Mouse (Mus musculus) hindbrain, embryonic 11.5 days (tissue): Measurements from ENCODE around the gene Ugcg. TPM values are rescaled to one million over a fixed set of nuclear protein-coding genes. Genes with fewer than 3 reads are reported as not detected.

Source experiments
- ATAC-seq: fragments of 200-750 bp; cut with Nextera tagmentation; 2 replicates; pipeline ENCODE4 v1.8.0; 2017; ENCODE audit warnings: mild to moderate bottlenecking, moderate TSS enrichment, moderate library complexity; ENCODE audit not compliant: low FRiP score
- DNase-seq: peaks from one replicate; pipeline ENCODE4 v3.0.0-alpha.2; 2015; ENCODE audit warnings: low spot score
- H3K27ac ChIP-seq: fragments of 300-500 bp; sonication (generic); 2 replicates; pipeline ENCODE4 v1.5.1; 2014; ENCODE audit warnings: mild to moderate bottlenecking, low read depth, low read length
- H3K27me3 ChIP-seq: fragments of 300-500 bp; sonication (generic); 2 replicates; pipeline ENCODE4 v1.6.1; 2014; ENCODE audit warnings: mild to moderate bottlenecking, low read length, moderate library complexity, mixed read lengths; ENCODE audit not compliant: control insufficient read depth, insufficient read depth
- H3K36me3 ChIP-seq: fragments of 300-500 bp; sonication (generic); 2 replicates; pipeline ENCODE4 v1.6.1; 2014; ENCODE audit warnings: mild to moderate bottlenecking, low read length, moderate library complexity, mixed read lengths; ENCODE audit not compliant: control insufficient read depth, insufficient read depth
- H3K4me1 ChIP-seq: fragments of 300-500 bp; sonication (generic); replicated peaks from 2 replicates; pipeline ENCODE4 v1.6.1; 2014; ENCODE audit warnings: low read length, mixed read lengths; ENCODE audit not compliant: control insufficient read depth, insufficient read depth
- H3K4me2 ChIP-seq: fragments of 300-500 bp; sonication (generic); replicated peaks from 2 replicates; pipeline ENCODE4 v1.6.1; 2014; ENCODE audit warnings: mild to moderate bottlenecking, low read depth, low read length
- H3K4me3 ChIP-seq: fragments of 300-500 bp; sonication (generic); 2 replicates; pipeline ENCODE4 v1.5.1; 2014; ENCODE audit warnings: low read depth, low read length
- H3K9ac ChIP-seq: fragments of 300-500 bp; sonication (generic); 2 replicates; pipeline ENCODE4 v1.6.1; 2014; ENCODE audit warnings: low read depth, low read length
- H3K9me3 ChIP-seq: fragments of 300-500 bp; sonication (generic); 2 replicates; pipeline ENCODE4 v1.6.1; 2016; ENCODE audit warnings: low read length; ENCODE audit not compliant: control insufficient read depth
- WGBS: fragments of 180-500 bp; shearing (Covaris S2); extraction: QIAGEN DNeasy Blood & Tissue Kit; methylation state at CpG from one replicate; pipeline ENCODE4 v1.1.7; 2014; 5-methylcytosine and 5-hydroxymethylcytosine counted together
- polyA plus RNA-seq: library from polyadenylated mRNA; unstranded; fragments of >200 nt; fragmentation: Nextera tagmentation; extraction: Ambion mirVana; gene quantifications from 2 replicates; pipeline ENCODE4 v1.2.1, GENCODE M21; 2014

The Ugcg gene
- polyA plus RNA-seq, result 15.0 and 19.7 TPM in 2 replicates

DNA sequence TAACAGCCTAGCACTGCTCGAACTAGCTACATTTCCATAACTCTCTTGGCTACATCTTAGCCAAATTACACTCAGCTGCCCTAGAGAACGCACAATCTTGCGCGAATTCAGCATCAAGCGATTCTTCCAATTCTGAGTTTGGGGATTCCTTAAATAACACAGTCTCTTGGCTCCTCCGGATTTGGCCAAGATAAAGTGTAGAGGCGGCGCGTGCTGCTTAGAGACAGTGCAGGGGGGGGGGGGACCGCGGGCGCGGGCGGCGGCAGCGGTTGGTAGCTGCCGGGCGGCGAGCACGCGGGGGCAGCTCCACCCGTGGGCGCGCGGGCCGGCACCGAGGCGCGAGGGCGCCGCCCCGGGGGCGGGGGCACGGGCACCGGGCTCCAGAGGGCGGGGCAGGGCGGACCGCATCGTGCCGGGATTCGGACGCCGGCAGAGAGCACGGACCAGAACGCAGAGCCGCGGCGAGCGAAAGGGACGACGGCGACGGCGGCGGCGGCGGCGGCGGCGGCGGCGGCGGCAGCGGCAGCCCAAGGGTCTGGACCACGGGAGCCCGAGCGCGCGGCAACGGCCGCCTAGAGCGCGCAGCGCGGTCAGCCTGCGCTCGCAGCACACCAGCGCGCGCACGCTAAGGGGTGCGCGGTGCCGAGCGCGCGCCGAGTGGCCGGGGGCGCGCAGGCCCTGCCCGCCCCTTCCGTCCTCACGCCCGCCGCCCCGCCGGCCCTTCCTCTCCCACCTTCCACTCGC, at the start of gene Ugcg:
Gene Ugcg, plus strand, starts transcription at position 456 of the 744 bp plus-strand sequence.
- Histone ChIP-seq H3K4me2 (peak within 1 kb of the TSS; percentile 50), H3K4me1 (no peaks in the 10 kb centered on the region), H3K9ac (peak within 1 kb of the TSS; percentile 95), H3K36me3 (no peaks in the 10 kb centered on the region), H3K4me3 (peak within 1 kb of the TSS; percentile 78), H3K27me3 (no peaks in the 10 kb centered on the region), H3K9me3 (no peaks in the 10 kb centered on the region), H3K27ac (peak within 1 kb of the TSS; percentile 85)
- ATAC-seq (peak; percentile 91), DNase-seq (peak; percentile 92)
- WGBS, result under 1% methylated on average over 58 of the region's 99 CpGs

DNA sequence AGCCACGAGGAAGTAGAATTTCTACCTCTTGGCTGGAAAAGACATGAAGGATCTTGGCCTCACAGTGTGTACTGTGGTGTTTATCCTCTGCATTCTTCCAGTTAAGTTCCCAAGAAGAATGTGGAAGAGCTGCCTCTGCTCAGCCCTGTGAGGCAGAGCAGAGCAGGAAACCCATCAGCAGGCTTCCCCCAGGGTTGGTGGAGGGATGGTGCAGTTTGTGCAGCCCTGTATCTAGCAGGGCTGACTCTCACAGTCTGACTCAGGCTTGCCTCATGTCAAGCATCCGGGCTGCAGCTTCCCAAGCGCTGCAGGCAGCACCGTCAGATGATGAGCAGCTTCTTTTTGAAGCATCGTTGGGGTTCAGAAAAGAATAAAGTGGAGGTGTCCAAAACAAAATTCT, 40.0 kb upstream of the Ugcg start:
- Histone ChIP-seq H3K27ac (no peak overlapping the region), H3K4me3 (no peak overlapping the region), H3K4me2 (no peak overlapping the region), H3K9me3 (no peaks in the 10 kb centered on the region), H3K9ac (no peak overlapping the region), H3K27me3 (no peaks in the 10 kb centered on the region), H3K36me3 (no peaks in the 10 kb centered on the region), H3K4me1 (no peaks in the 10 kb centered on the region)
- ATAC-seq (no peak), DNase-seq (no peak)
- 88% methylated on average over 5 of the region's 5 CpGs for WGBS

DNA sequence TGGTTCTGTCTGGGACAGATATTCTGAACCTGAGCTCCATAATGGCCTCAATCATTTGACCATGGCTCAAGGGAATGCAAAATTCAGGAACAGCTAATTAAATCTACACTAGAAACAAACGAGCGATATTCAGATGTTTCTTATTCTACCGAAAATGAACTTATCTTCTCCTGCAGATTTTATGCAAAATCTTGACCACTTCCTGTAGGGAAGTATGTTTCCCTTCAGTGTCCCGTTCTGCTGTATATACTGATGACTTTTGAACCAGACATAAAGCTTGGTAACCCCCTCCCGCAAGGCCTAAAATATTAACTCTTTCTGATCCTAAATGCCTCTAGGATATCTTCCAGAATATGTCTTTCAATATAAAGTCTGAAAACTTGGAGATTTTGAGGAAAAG, 38.1 kb upstream of the Ugcg start:
- Histone ChIP-seq H3K4me2 (no peak overlapping the region), H3K27ac (no peak overlapping the region), H3K9ac (no peak overlapping the region), H3K4me3 (no peak overlapping the region), H3K9me3 (no peaks in the 10 kb centered on the region), H3K27me3 (no peaks in the 10 kb centered on the region), H3K36me3 (no peaks in the 10 kb centered on the region), H3K4me1 (no peaks in the 10 kb centered on the region)
- ATAC-seq, result no peak
- 83% methylated on average over 5 of the region's 5 CpGs for WGBS
- DNase-seq, result no peak

DNA sequence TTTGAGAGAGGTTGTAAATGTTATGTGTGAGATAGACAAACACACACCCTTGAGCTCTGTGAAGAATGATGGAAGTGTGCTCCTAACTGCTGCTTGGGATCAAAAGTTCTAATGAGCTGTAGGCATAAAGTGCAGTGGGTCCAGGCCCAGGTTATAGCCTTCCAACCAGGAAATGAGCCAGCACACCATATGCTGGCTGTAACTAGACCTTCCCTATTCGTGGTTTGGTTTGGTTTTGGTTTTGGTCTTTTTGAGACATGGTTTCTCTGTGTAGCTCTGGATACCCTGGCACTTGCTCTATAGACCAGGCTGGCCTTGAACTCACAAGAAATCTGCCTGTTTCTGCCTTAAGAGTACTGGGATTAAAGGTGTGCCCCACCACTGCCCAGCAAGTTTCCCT, 37.1 kb upstream of the Ugcg start:
- WGBS, result 61% methylated on average over 1 of the region's 1 CpGs
- Histone ChIP-seq H3K4me1 (no peaks in the 10 kb centered on the region), H3K36me3 (no peaks in the 10 kb centered on the region), H3K4me2 (no peak overlapping the region), H3K27ac (no peak overlapping the region), H3K9me3 (no peaks in the 10 kb centered on the region), H3K9ac (no peak overlapping the region), H3K4me3 (no peak overlapping the region), H3K27me3 (no peaks in the 10 kb centered on the region)
- ATAC-seq (no peak), DNase-seq (no peak)

DNA sequence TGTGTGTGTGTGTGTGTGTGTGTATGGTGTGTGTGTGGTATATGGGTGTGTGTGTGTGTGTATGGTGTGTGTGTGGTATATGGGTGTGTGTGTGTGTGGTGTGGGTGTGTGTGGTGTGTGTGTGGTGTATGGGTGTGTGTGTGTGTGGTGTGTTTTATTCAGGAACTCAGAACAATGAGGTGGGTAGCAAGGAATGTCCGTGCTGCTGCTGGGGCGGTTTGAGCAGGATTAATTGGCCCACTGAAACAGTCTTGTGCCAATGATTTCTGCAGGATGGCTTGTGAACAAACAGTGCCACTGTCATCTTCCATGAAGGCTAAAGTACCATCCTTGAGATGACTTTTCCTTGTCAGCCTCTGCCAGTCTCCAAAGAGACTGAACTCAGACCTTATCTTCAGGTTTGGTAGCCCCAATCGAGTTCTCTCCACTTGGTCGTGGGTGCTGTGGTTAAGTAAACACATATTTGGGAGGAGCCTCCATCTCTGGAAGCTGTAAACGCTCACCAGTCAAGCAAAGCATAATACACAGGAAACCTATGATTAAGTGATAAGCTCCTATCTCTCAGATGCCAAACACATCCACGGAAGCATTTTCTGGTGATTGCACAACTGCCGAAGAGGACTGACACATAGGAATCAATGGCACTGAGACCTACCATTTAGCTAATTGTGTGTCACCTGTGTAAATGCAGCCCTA, 32.0 kb upstream of the Ugcg start:
- no peak overlapping the region for H3K9ac ChIP-seq
- DNase-seq (no peak), ATAC-seq (no peak)
- no peak overlapping the region for H3K27ac ChIP-seq
- 78% methylated on average over 7 of the region's 7 CpGs for WGBS
- H3K4me1 ChIP-seq, result no peaks in the 10 kb centered on the region
- no peaks in the 10 kb centered on the region for H3K36me3 ChIP-seq
- H3K27me3 ChIP-seq, result no peaks in the 10 kb centered on the region
- H3K4me2 ChIP-seq, result no peak overlapping the region
- no peaks in the 10 kb centered on the region for H3K9me3 ChIP-seq
- H3K4me3 ChIP-seq, result no peak overlapping the region

DNA sequence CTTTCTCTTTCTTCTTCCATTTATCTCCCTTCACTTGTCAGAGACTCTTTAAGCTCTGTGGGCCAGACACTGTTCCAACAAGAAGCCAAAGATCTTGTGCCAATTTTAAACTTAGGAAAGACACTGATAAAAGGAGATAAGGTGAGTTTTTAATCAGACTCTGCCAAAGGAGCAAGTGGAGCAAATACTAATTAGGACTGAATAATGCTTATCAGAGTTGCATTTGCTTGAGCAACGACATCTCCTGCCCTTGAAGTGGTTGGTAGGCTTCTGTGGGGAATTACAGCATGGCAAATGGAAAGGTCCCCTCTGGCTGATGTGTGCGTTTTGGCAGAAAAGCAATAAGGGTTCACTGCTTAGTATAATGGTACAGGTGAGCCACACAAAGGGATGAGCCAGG, 31.4 kb upstream of the Ugcg start:
- H3K27me3 ChIP-seq, result no peaks in the 10 kb centered on the region
- no peaks in the 10 kb centered on the region for H3K9me3 ChIP-seq
- H3K27ac ChIP-seq, result no peak overlapping the region
- H3K36me3 ChIP-seq, result no peaks in the 10 kb centered on the region
- ATAC-seq (no peak), DNase-seq (no peak)
- WGBS, result 82% methylated on average over 2 of the region's 2 CpGs
- no peaks in the 10 kb centered on the region for H3K4me1 ChIP-seq
- H3K4me2 ChIP-seq, result no peak overlapping the region
- H3K4me3 ChIP-seq, result no peak overlapping the region
- no peak overlapping the region for H3K9ac ChIP-seq

DNA sequence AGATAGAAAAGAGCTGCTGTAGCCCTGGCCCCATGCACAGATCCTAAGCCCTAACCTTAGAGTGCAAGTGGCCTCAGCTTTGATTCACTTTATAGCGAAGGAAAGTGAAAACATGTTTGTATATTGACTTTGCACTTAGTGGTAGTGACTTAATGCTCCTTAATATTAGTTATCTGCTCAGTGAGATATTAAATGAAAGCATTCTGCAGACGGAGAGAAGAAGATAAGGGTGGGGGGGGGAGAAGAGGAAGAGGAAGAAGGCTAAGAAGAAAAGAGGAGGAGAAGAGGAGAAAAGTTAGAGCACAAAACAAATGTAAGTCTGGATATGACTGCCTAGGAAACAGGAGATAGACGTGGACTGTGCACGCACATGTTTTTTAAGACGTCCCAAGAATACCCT, 28.8 kb upstream of the Ugcg start:
- Histone ChIP-seq H3K27ac (no peak overlapping the region), H3K9ac (no peak overlapping the region), H3K4me1 (no peaks in the 10 kb centered on the region), H3K36me3 (no peaks in the 10 kb centered on the region), H3K4me2 (no peak overlapping the region), H3K9me3 (no peaks in the 10 kb centered on the region), H3K27me3 (no peaks in the 10 kb centered on the region), H3K4me3 (no peak overlapping the region)
- WGBS, result 90% methylated on average over 5 of the region's 5 CpGs
- DNase-seq (no peak), ATAC-seq (no peak)

DNA sequence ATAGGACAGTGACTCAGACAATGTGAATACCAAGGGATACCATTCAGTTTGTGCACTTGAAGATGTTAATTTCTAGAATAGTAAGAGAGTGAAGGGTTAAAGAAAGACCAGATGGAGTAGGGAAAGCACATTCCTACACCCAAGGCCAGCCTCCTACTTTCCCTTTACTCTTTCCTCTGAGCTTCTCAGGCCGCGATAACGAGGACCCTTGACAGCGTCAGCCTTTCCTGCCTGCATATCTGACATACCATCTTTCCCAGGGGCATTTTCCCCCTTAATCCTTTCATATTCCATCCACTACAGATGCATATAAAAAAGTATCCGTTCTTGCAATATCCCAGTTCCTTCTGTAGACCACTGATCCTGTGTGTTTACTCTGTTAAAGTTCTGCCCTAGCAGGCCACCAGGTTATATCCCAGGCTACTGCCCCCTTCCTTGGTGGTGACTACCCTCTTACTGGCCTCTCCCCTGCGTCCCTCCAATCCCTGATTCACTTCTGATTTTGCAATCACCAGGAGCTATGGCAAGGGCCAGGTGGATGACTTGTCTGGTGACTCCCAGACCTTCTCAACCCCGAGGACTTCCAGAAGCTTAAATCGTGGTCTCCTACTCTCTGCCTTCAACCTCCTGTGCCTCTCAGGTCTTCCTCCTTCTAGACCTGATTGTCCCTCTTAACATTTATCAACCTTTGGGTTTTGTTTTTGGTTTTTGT, 27.9 kb upstream of the Ugcg start:
- WGBS, result 74% methylated on average over 8 of the region's 8 CpGs
- no peaks in the 10 kb centered on the region for H3K4me1 ChIP-seq

More for the DNA sequence above, 27.9 kb upstream of the Ugcg start:
- no peak for ATAC-seq
- no peak for DNase-seq
- Histone ChIP-seq H3K4me2 (no peak overlapping the region), H3K27me3 (no peaks in the 10 kb centered on the region), H3K4me3 (no peak overlapping the region), H3K9ac (no peak overlapping the region), H3K9me3 (no peaks in the 10 kb centered on the region), H3K36me3 (no peaks in the 10 kb centered on the region), H3K27ac (no peak overlapping the region)
